Mouse (Mus musculus) CD8-positive naive resting alpha-beta T cell, adult 57 days (primary cell): ENCODE measurements around the gene Gorasp2. TPM values are rescaled to one million over a fixed set of nuclear protein-coding genes. Genes with fewer than 3 reads are reported as not detected.

ENCODE experiments used
- total RNA-seq: library from RNA; stranded (reverse); gene quantifications from one replicate; pipeline ENCODE4 v1.2.4, GENCODE M21; 2023

Gorasp2 gene
- total RNA-seq: 80.6 TPM

GRCm38 (mm10) chr2:70660887-70661714, at the start of gene Gorasp2:
Gene Gorasp2 (plus strand): TSS chr2:70661576.

GRCm38 (mm10) chr2:70661715-70662495, 529 bp downstream of the Gorasp2 start, which contains the start of gene Gm26558:
Gene Gm26558 (minus strand): TSS chr2:70662108.

Other genes starting within 250 kb of the Gorasp2 start
- not detected for gene Sp5, start 186.7 kb upstream of the Gorasp2 start, total RNA-seq
- gene Erich2, start 152.8 kb upstream of the Gorasp2 start, total RNA-seq: not detected
- 1.2 TPM for gene Gad1, start 108.5 kb upstream of the Gorasp2 start, total RNA-seq
- not detected for gene Gm26558, start 532 bp downstream of the Gorasp2 start, total RNA-seq
- 110 TPM for gene Tlk1, start 164.2 kb downstream of the Gorasp2 start, total RNA-seq